Mouse (Mus musculus) midbrain, embryonic 16.5 days (tissue): ENCODE measurements around the gene Rnf145. TPM values are rescaled to one million over a fixed set of nuclear protein-coding genes. Genes with fewer than 3 reads are reported as not detected.

Experiments
- ATAC-seq: fragments of 200-750 bp; cut with Nextera tagmentation; 2 replicates; pipeline ENCODE4 v1.8.0; 2017; ENCODE audit warnings: moderate TSS enrichment
- H3K27ac ChIP-seq: fragments of 300-500 bp; sonication (generic); 2 replicates; pipeline ENCODE4 v1.5.1; 2014; ENCODE audit warnings: mild to moderate bottlenecking, low read length, mixed read lengths
- H3K27me3 ChIP-seq: fragments of 300-500 bp; sonication (generic); 2 replicates; pipeline ENCODE4 v1.6.1; 2014; ENCODE audit warnings: low read depth, low read length, mixed read lengths; ENCODE audit not compliant: control insufficient read depth, insufficient read depth
- H3K36me3 ChIP-seq: fragments of 300-500 bp; sonication (generic); 2 replicates; pipeline ENCODE4 v1.6.1; 2014; ENCODE audit warnings: mild to moderate bottlenecking, low read length, moderate library complexity, mixed read lengths; ENCODE audit not compliant: control insufficient read depth, insufficient read depth
- H3K4me1 ChIP-seq: fragments of 300-500 bp; sonication (generic); 2 replicates; pipeline ENCODE4 v1.6.1; 2014; ENCODE audit warnings: mild to moderate bottlenecking, low read length, mixed read lengths; ENCODE audit not compliant: control insufficient read depth, insufficient read depth
- H3K4me2 ChIP-seq: fragments of 300-500 bp; sonication (generic); 2 replicates; pipeline ENCODE4 v1.6.1; 2014; ENCODE audit warnings: mild to moderate bottlenecking, low read length, mixed read lengths
- H3K4me3 ChIP-seq: fragments of 300-500 bp; sonication (generic); 2 replicates; pipeline ENCODE4 v1.5.1; 2014; ENCODE audit warnings: low read depth, mild to moderate bottlenecking, low read length, moderate library complexity, mixed read lengths
- H3K9ac ChIP-seq: fragments of 300-500 bp; sonication (generic); 2 replicates; pipeline ENCODE4 v1.6.1; 2014; ENCODE audit warnings: low read depth, low read length, mixed read lengths
- H3K9me3 ChIP-seq: fragments of 300-500 bp; sonication (generic); replicated peaks from 2 replicates; pipeline ENCODE4 v1.6.1; 2014; ENCODE audit warnings: mild to moderate bottlenecking, low read length, mixed read lengths; ENCODE audit not compliant: control insufficient read depth, poor library complexity, severe bottlenecking
- WGBS: fragments of 180-500 bp; shearing (Covaris S2); extraction: QIAGEN DNeasy Blood & Tissue Kit; methylation state at CpG from one replicate; pipeline ENCODE4 v1.1.7; 2014; 5-methylcytosine and 5-hydroxymethylcytosine counted together
- polyA plus RNA-seq: library from polyadenylated mRNA; unstranded; fragments of >200 nt; fragmentation: Nextera tagmentation; extraction: Ambion mirVana; gene quantifications from 2 replicates; pipeline ENCODE4 v1.2.1, GENCODE M21; 2015

Gene Rnf145
- polyA plus RNA-seq = 108 and 110 TPM in 2 replicates

DNA sequence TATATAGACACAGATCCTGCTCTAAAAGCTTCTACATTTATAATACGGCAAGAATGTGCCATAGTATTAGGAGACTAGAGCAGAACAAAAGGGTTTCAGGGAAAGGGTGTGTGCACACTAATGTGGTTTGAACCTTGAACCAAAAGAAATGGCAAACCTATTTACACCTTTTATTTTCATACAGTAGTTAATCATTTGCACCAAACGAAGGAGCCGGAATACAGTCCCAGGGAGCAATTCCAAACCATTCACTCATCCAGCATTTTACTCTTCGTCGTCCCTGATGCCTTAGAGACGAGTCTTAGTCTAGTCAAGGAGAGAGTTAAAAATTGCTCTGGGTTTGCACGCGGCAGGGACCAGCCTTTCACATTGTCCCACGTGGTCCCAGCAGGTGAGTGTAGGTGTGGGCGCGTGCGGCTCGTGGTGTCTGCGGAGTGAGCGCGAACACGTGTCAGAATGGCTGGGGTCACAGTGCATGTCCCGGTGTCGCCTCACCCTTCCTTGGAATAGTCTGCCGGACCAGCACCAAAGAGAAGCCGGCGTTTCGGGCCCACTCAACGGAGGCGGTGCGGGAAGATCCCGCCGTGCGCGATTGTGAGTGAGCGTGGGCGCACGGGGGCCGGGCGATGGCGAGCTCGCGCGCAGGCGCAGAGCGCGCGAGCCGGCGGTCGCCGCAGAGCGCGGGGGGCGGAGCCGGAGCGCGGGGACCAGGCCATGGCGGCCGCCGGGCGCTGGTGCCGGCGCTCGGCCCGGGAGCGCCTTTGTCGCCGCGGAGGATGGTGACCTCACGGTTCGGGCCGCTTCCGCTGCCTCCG is at the start of gene Rnf145:
Rnf145 (plus strand) TSS at position 684 of the 815 bp plus-strand sequence.
- under 1% methylated on average over 57 of the region's 70 CpGs for WGBS
- Histone ChIP-seq H3K4me1 (peaks cover 32% of the 10 kb centered on the region), H3K36me3 (no peaks in the 10 kb centered on the region), H3K27me3 (no peaks in the 10 kb centered on the region), H3K9me3 (no peaks in the 10 kb centered on the region), H3K9ac (peak within 1 kb of the TSS; percentile 95), H3K27ac (peak within 1 kb of the TSS; percentile 97), H3K4me2 (peak within 1 kb of the TSS; percentile 89), H3K4me3 (peak within 1 kb of the TSS; percentile 95)
- peak; percentile 91 for ATAC-seq

DNA sequence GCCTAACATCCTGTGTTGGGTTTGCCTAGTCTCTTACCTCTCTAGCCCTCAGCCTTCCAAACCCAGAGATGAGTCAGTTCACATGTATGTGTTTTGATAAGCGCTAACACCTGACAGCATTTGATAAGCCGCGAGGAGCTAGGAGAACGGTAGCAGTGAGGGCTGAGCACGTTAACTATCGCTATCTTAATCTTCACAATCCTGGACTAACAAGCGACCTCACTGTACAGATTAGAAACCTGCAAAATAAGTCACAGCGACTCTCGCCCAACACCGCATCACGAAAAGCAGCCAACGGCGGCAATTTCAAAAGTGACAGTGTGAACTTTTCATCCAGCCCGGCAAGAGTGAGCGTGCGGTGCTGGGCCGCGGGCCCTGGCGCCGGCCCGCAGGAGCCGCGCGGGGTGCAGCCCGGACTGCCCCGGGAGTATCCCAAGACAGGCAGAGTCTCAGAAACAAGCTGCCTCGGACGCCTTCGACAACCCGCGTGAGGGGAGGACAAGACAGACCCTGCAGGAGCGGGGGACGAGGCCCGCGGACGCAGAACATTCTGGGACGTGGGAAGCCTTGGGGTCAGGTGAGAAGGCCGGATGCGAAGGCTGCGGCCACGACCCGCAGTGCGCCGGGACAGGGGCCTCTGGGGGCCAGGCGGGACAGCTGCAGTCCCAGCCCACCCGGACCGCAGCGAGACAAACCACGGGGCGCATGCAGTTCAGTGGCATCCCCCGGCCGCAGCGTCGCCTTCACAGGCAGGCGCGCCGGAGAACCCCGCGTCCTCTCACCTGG is 48.9 kb upstream of the Rnf145 start:
- ATAC-seq = peak; percentile 83
- peak overlapping the region; percentile 94 for H3K4me2 ChIP-seq

DNA sequence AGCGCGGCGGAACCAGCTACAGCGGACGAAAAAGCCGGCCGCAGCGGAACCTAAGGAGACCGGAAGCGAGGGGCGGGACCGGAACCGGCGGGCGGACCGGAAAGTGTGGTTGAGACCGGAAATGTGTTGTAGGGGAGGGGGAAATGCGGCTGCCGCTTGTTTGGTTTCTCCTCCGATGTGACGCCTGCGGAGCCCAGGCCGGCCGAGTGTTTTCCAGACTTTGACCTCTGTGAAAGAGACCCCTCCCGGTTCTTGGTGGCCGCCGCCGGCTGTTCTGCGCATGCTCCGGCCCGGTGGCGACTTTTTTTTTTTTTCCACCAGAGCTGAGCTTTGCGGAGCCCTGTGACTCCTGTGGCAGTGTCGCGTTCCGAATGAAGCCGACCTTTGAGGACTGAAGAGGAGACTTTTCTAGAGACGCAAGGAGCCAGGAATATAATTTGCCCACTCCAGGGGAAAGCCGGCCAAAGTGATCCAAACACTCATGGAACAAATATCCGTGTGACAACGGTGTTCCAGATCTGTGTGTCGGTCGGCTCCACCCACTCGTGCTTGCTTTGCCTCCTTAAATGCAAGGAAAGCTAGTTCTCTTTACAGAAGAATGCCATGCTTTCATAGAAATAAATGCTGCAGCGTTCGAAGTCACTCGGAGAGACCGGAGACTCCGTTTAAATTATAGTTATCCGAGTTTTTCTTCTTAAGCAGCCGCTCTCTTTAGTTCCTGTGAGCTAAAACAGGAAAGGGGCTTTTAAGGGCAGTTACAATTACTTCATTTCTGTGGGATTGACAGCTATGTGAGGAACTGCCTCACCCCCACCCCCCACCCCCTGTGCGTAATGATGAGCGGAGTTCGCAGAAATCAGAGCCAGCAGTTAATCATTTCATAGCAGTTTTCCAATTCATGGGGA is 48.1 kb upstream of the Rnf145 start, which contains the start of gene Ublcp1:
Ublcp1 (minus strand) TSS at position 67 of the 905 bp plus-strand sequence.
- H3K27me3 ChIP-seq = no peaks in the 10 kb centered on the region
- ATAC-seq = peak; percentile 98
- no peaks in the 10 kb centered on the region for H3K36me3 ChIP-seq
- H3K27ac ChIP-seq = peak within 1 kb of the TSS; percentile 89
- WGBS = under 1% methylated on average over 54 of the region's 54 CpGs
- H3K9me3 ChIP-seq = no peaks in the 10 kb centered on the region
- peak within 1 kb of the TSS; percentile 94 for H3K4me2 ChIP-seq
- H3K4me1 ChIP-seq = peaks cover 16% of the 10 kb centered on the region
- H3K4me3 ChIP-seq = peak within 1 kb of the TSS; percentile 95
- H3K9ac ChIP-seq = peak within 1 kb of the TSS; percentile 92

More for the DNA sequence above, 48.9 kb upstream of the Rnf145 start:
- H3K9me3 ChIP-seq = no peaks in the 10 kb centered on the region
- peak overlapping the region; percentile 95 for H3K4me3 ChIP-seq
- peaks cover 16% of the 10 kb centered on the region for H3K4me1 ChIP-seq
- no peaks in the 10 kb centered on the region for H3K36me3 ChIP-seq
- H3K27ac ChIP-seq = peak overlapping the region; percentile 89
- no peaks in the 10 kb centered on the region for H3K27me3 ChIP-seq
- H3K9ac ChIP-seq = peak overlapping the region; percentile 92
- WGBS = under 1% methylated on average over 59 of the region's 59 CpGs

DNA sequence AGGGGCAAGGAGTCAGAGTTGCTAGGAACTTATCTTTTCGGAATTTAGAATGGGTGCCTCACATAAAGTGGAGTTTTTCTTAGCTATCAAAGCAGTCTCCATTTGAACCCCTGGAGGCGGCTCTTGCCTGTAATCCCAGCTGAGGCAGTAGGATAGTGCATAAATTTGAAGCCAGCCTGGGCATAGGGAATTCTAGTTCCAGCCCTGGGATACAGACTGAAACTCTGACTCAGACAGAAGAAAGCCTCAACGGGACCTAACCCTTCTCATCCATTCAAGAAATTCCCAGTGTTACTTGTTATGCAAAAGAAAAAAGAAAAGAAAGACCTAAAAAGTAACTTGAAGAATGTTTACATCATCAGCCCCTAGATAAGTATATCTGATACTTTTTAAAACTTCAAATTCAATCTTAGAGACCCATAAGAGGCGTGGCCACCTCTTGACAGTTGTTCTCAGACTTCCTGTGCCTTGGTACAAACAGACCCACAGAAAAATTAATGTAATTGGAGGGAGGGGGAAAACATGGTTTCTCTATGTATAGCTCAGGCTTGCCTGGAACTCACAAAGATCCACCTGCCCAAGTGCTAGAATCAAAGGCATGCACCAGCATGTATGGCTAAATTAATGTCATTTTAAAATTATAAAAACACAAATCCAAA is 47.3 kb upstream of the Rnf145 start:
- Histone ChIP-seq H3K27me3 (no peaks in the 10 kb centered on the region), H3K4me3 (peak overlapping the region; percentile 95), H3K9ac (peak overlapping the region; percentile 92), H3K36me3 (no peaks in the 10 kb centered on the region), H3K4me2 (peak overlapping the region; percentile 94), H3K27ac (peak overlapping the region; percentile 89), H3K4me1 (peaks cover 16% of the 10 kb centered on the region), H3K9me3 (no peaks in the 10 kb centered on the region)
- ATAC-seq = no peak
- WGBS = 22% methylated on average over 4 of the region's 4 CpGs

DNA sequence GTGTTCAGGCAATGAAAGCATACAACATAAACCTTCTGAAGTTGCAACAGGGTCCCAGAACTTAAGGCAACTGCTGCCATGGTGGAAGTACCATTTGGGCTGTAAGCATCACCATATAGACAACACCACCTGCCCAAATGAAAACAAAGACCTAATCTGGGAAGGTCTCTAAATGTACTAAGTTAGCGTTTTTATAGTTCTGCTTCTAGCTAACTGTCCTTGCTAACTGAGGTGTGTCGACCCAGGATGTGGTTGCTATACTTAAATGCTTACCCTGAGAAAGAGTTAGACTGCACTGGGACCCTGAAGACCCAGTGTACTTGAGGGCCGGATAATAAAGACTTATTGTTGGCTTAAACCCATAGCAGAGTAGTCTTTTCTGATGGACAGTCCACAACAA is 43.3 kb upstream of the Rnf145 start:
- Histone ChIP-seq H3K36me3 (no peaks in the 10 kb centered on the region), H3K27me3 (no peaks in the 10 kb centered on the region), H3K9me3 (no peaks in the 10 kb centered on the region), H3K4me3 (no peak overlapping the region), H3K9ac (no peak overlapping the region), H3K4me1 (peaks cover 9% of the 10 kb centered on the region), H3K27ac (no peak overlapping the region), H3K4me2 (no peak overlapping the region)
- no peak for ATAC-seq
- WGBS = 70% methylated on average over 3 of the region's 3 CpGs

DNA sequence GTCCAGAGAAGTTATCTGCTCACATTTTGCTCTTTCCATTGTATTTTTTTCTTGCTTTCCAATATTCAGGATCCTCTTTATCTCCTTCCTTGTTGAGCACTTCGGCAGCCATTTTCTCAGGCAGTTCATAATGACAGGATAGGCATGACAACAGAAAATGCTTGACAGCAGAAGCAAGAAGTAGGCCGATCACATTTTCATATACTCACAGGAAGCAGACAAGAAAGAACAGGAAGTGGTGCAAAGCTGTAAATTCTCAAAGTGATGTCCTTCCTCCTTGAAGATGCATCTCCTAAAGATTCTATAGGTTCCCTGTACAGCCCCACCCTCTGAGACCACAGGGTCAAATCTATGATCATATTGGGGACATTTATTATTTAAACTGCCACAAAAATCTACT is 42.3 kb upstream of the Rnf145 start:
- no peak overlapping the region for H3K27ac ChIP-seq
- H3K36me3 ChIP-seq = no peaks in the 10 kb centered on the region
- H3K4me1 ChIP-seq = peaks cover 3% of the 10 kb centered on the region
- no peaks in the 10 kb centered on the region for H3K27me3 ChIP-seq
- no peak overlapping the region for H3K4me2 ChIP-seq
- no peak for ATAC-seq
- WGBS = 82% methylated on average over 2 of the region's 2 CpGs
- no peaks in the 10 kb centered on the region for H3K9me3 ChIP-seq
- no peak overlapping the region for H3K9ac ChIP-seq
- H3K4me3 ChIP-seq = no peak overlapping the region

DNA sequence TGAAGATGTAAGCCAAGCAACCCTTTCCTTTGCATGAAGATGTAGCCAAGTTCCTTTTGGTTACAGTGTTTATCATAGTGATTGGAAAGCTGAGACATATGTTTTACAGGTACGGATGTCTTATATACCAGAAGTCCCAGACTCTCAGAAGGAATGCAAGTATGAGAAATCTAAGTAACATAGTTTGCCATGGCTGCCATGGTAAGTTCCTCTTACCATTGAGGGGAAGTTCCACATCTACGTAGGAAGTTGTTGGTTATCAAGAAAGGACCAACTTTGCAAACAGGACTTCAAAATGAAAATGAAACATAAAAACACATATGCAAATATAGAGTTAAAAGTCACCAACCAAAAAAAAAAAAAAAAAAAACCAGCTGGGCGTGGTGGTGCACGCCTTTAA is 40.4 kb upstream of the Rnf145 start:
- 91% methylated on average over 4 of the region's 4 CpGs for WGBS
- no peaks in the 10 kb centered on the region for H3K36me3 ChIP-seq
- H3K9me3 ChIP-seq = no peaks in the 10 kb centered on the region
- H3K9ac ChIP-seq = no peak overlapping the region
- no peak overlapping the region for H3K4me3 ChIP-seq
- no peaks in the 10 kb centered on the region for H3K27me3 ChIP-seq
- ATAC-seq = no peak
- no peak overlapping the region for H3K4me2 ChIP-seq
- no peak overlapping the region for H3K27ac ChIP-seq
- H3K4me1 ChIP-seq = no peaks in the 10 kb centered on the region

DNA sequence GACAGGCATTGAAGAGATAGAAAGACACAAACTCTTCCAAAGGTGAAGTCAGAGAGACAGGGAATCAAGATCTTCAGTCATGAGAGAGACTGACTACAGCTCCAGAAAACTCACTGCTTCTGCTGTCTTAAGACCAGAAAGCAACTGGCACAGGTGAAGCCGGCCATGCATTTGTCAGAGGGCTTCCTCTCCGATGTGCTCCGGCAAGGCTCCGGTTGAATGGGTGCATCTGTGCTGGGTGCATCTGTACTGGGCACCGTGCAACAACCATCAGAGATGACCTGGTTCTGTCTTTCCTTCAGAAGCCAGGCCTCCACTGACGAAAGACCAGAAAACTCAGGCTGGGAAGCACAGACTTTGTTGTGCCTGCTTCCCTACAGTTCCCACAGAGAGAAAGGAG is 38.5 kb upstream of the Rnf145 start:
- Histone ChIP-seq H3K9ac (no peak overlapping the region), H3K9me3 (no peaks in the 10 kb centered on the region), H3K27ac (no peak overlapping the region), H3K4me2 (no peak overlapping the region), H3K4me1 (no peaks in the 10 kb centered on the region), H3K36me3 (no peaks in the 10 kb centered on the region), H3K27me3 (no peaks in the 10 kb centered on the region), H3K4me3 (no peak overlapping the region)
- WGBS = 83% methylated on average over 6 of the region's 6 CpGs
- no peak for ATAC-seq
